Mouse (Mus musculus) testis, adult 2 months (tissue): ENCODE data around the gene Col2a1. TPM values are rescaled to one million over a fixed set of nuclear protein-coding genes. Genes with fewer than 3 reads are reported as not detected.

Experiments
- H3K27ac ChIP-seq: fragments of 200-500 bp; 2 replicates; pipeline ENCODE4 v1.5.1; 2012; ENCODE audit warnings: low read depth, low read length; ENCODE audit not compliant: control insufficient read depth, insufficient read depth
- H3K27me3 ChIP-seq: fragments of 200-500 bp; 2 replicates; pipeline ENCODE4 v1.6.1; 2012; ENCODE audit warnings: mild to moderate bottlenecking, low read length, moderate library complexity; ENCODE audit not compliant: control insufficient read depth, insufficient read depth
- H3K36me3 ChIP-seq: fragments of 200-500 bp; 2 replicates; pipeline ENCODE4 v1.6.1; 2012; ENCODE audit warnings: mild to moderate bottlenecking, low read length; ENCODE audit not compliant: control insufficient read depth, insufficient read depth
- H3K4me1 ChIP-seq: fragments of 200-500 bp; 2 replicates; pipeline ENCODE4 v1.6.1; 2012; ENCODE audit warnings: low read length; ENCODE audit not compliant: control insufficient read depth, insufficient read depth
- H3K4me3 ChIP-seq: fragments of 200-500 bp; 2 replicates; pipeline ENCODE4 v1.5.1; 2012; ENCODE audit warnings: low read depth, mild to moderate bottlenecking, low read length, moderate library complexity, mixed read lengths; ENCODE audit not compliant: control insufficient read depth
- CTCF ChIP-seq: fragments of 200-500 bp; IDR thresholded peaks from 2 replicates; pipeline ENCODE4 v1.5.1; 2012; ENCODE audit warnings: low read depth, mild to moderate bottlenecking, inconsistent platforms, low read length, moderate library complexity; ENCODE audit not compliant: control insufficient read depth, insufficient read depth, insufficient replicate concordance
- POLR2A ChIP-seq: fragments of 200-500 bp; IDR thresholded peaks from 2 replicates; pipeline ENCODE4 v1.6.1; 2012; ENCODE audit warnings: low read depth, mild to moderate bottlenecking, inconsistent platforms, low read length, moderate library complexity; ENCODE audit not compliant: control insufficient read depth
- polyA plus RNA-seq: library from polyadenylated mRNA; depleted of rRNA; stranded (reverse); fragments of >200 nt; gene quantifications from 2 replicates; pipeline ENCODE4 v1.2.3, GENCODE M21; 2012

The Col2a1 gene
- polyA plus RNA-seq, 1 experiment: 14.6 TPM

GRCm38 (mm10) chr15:98019047-98019446 is 14.6 kb upstream of the Col2a1 start:
- no peaks in the 10 kb centered on the region for H3K27me3 ChIP-seq
- no peak overlapping the region for H3K4me3 ChIP-seq
- no peaks in the 10 kb centered on the region for H3K4me1 ChIP-seq
- no peak overlapping the region for H3K27ac ChIP-seq
- no peaks in the 10 kb centered on the region for H3K36me3 ChIP-seq
- TF ChIP-seq POLR2A (no peak), CTCF (no peak)

- no peak overlapping the region for H3K27ac ChIP-seq
- TF ChIP-seq POLR2A: no peak
- no peak for TF ChIP-seq CTCF
- H3K36me3 ChIP-seq: no peaks in the 10 kb centered on the region
- no peaks in the 10 kb centered on the region for H3K4me1 ChIP-seq
- H3K4me3 ChIP-seq: no peak overlapping the region
- H3K27me3 ChIP-seq: no peaks in the 10 kb centered on the region
These were observed 13.4 kb upstream of the Col2a1 start for GRCm38 (mm10) chr15:98017925-98018324.

- no peak overlapping the region for H3K27ac ChIP-seq
- TF ChIP-seq CTCF (no peak), POLR2A (no peak)
- H3K36me3 ChIP-seq: no peaks in the 10 kb centered on the region
- H3K4me3 ChIP-seq: no peak overlapping the region
- H3K4me1 ChIP-seq: no peaks in the 10 kb centered on the region
- no peaks in the 10 kb centered on the region for H3K27me3 ChIP-seq
These were observed 8.3 kb upstream of the Col2a1 start for GRCm38 (mm10) chr15:98012810-98013209.

GRCm38 (mm10) chr15:98005181-98005580 is 686 bp upstream of the Col2a1 start:
- Histone ChIP-seq H3K27me3 (peaks cover 10% of the 10 kb centered on the region), H3K4me3 (no peak overlapping the region), H3K27ac (no peak overlapping the region), H3K4me1 (peaks cover 23% of the 10 kb centered on the region), H3K36me3 (no peaks in the 10 kb centered on the region)
- TF ChIP-seq POLR2A (no peak), CTCF (no peak)

- Histone ChIP-seq H3K27me3 (peaks cover 10% of the 10 kb centered on the region), H3K4me3 (no peak overlapping the region), H3K36me3 (no peaks in the 10 kb centered on the region), H3K4me1 (peaks cover 23% of the 10 kb centered on the region), H3K27ac (no peak overlapping the region)
- TF ChIP-seq POLR2A: no peak
- no peak for TF ChIP-seq CTCF
These were observed 255 bp upstream of the Col2a1 start for GRCm38 (mm10) chr15:98004740-98005159.

- no peak overlapping the region for H3K4me3 ChIP-seq
- peaks cover 10% of the 10 kb centered on the region for H3K27me3 ChIP-seq
- TF ChIP-seq POLR2A: no peak
- no peak for TF ChIP-seq CTCF
These were observed 1.3 kb downstream of the Col2a1 start for GRCm38 (mm10) chr15:98002991-98003821.

GRCm38 (mm10) chr15:98002113-98002990 is 2.1 kb downstream of the Col2a1 start:
- TF ChIP-seq CTCF: no peak
- TF ChIP-seq POLR2A: no peak
- Histone ChIP-seq H3K27ac (no peak overlapping the region), H3K4me1 (peaks cover 23% of the 10 kb centered on the region), H3K27me3 (peaks cover 10% of the 10 kb centered on the region), H3K36me3 (no peaks in the 10 kb centered on the region), H3K4me3 (no peak overlapping the region)

More at GRCm38 (mm10) chr15:98002991-98003821, 1.3 kb downstream of the Col2a1 start:
- Histone ChIP-seq H3K27ac (no peak overlapping the region), H3K4me1 (peaks cover 23% of the 10 kb centered on the region), H3K36me3 (no peaks in the 10 kb centered on the region)
